Mouse (Mus musculus) neural tube, embryonic 12.5 days (tissue): ENCODE data around the gene Alox5. TPM values are rescaled to one million over a fixed set of nuclear protein-coding genes. Genes with fewer than 3 reads are reported as not detected.

Experiments
- ATAC-seq: fragments of 200-750 bp; cut with Nextera tagmentation; 2 replicates; pipeline ENCODE4 v1.8.0; 2017; ENCODE audit warnings: low read depth, mild to moderate bottlenecking, moderate TSS enrichment, moderate library complexity; ENCODE audit not compliant: low FRiP score
- H3K27ac ChIP-seq: fragments of 300-500 bp; sonication (generic); 2 replicates; pipeline ENCODE4 v1.5.1; 2016
- H3K27me3 ChIP-seq: fragments of 300-500 bp; sonication (generic); replicated peaks from 2 replicates; pipeline ENCODE4 v1.6.1; 2016; ENCODE audit warnings: mild to moderate bottlenecking
- H3K36me3 ChIP-seq: fragments of 300-500 bp; sonication (generic); 2 replicates; pipeline ENCODE4 v1.6.1; 2016; ENCODE audit warnings: mild to moderate bottlenecking
- H3K4me1 ChIP-seq: fragments of 300-500 bp; sonication (generic); 2 replicates; pipeline ENCODE4 v1.6.1; 2016
- H3K4me2 ChIP-seq: fragments of 300-500 bp; sonication (generic); replicated peaks from 2 replicates; pipeline ENCODE4 v1.6.1; 2016; ENCODE audit warnings: mild to moderate bottlenecking
- H3K4me3 ChIP-seq: fragments of 300-500 bp; sonication (generic); 2 replicates; pipeline ENCODE4 v1.5.1; 2016
- H3K9ac ChIP-seq: fragments of 300-500 bp; sonication (generic); 2 replicates; pipeline ENCODE4 v1.6.1; 2016; ENCODE audit warnings: mild to moderate bottlenecking
- H3K9me3 ChIP-seq: fragments of 300-500 bp; sonication (generic); 2 replicates; pipeline ENCODE4 v1.6.1; 2016; ENCODE audit warnings: mild to moderate bottlenecking
- WGBS: fragments of 180-500 bp; shearing (Covaris S2); methylation state at CpG from one replicate; pipeline ENCODE4 v1.1.7; 2016; 5-methylcytosine and 5-hydroxymethylcytosine counted together
- polyA plus RNA-seq: library from polyadenylated mRNA; unstranded; fragments of >200 nt; fragmentation: Nextera tagmentation; extraction: Ambion mirVana; gene quantifications from 2 replicates; pipeline ENCODE4 v1.2.1, GENCODE M21; 2016

Gene Alox5
- polyA plus RNA-seq, 1 experiment from 2014 or later, result 0.71 TPM

GRCm38 (mm10) chr6:116440849-116441248 lies 20.1 kb downstream of the Alox5 start:
- WGBS, result 92% methylated on average over 4 of the region's 4 CpGs
- no peaks in the 10 kb centered on the region for H3K4me1 ChIP-seq
- no peak overlapping the region for H3K9ac ChIP-seq
- no peaks in the 10 kb centered on the region for H3K9me3 ChIP-seq
- H3K4me3 ChIP-seq, result no peak overlapping the region
- no peaks in the 10 kb centered on the region for H3K36me3 ChIP-seq
- no peak for ATAC-seq
- H3K27ac ChIP-seq, result no peak overlapping the region
- H3K4me2 ChIP-seq, result no peak overlapping the region
- H3K27me3 ChIP-seq, result no peaks in the 10 kb centered on the region

GRCm38 (mm10) chr6:116440447-116440846 lies 20.5 kb downstream of the Alox5 start:
- 81% methylated on average over 4 of the region's 4 CpGs for WGBS
- H3K36me3 ChIP-seq, result no peaks in the 10 kb centered on the region

GRCm38 (mm10) chr6:116439531-116439930 lies 21.4 kb downstream of the Alox5 start:
- no peak overlapping the region for H3K4me2 ChIP-seq
- no peaks in the 10 kb centered on the region for H3K36me3 ChIP-seq
- no peak for ATAC-seq
- H3K27ac ChIP-seq, result no peak overlapping the region
- H3K9ac ChIP-seq, result no peak overlapping the region
- no peaks in the 10 kb centered on the region for H3K27me3 ChIP-seq
- no peak overlapping the region for H3K4me3 ChIP-seq
- H3K9me3 ChIP-seq, result no peaks in the 10 kb centered on the region
- 89% methylated on average over 6 of the region's 6 CpGs for WGBS
- no peaks in the 10 kb centered on the region for H3K4me1 ChIP-seq

More at GRCm38 (mm10) chr6:116440447-116440846, 20.5 kb downstream of the Alox5 start:
- no peak overlapping the region for H3K27ac ChIP-seq
- no peak overlapping the region for H3K4me3 ChIP-seq
- no peak for ATAC-seq
- H3K9me3 ChIP-seq, result no peaks in the 10 kb centered on the region
- no peak overlapping the region for H3K9ac ChIP-seq
- H3K27me3 ChIP-seq, result no peaks in the 10 kb centered on the region
- H3K4me2 ChIP-seq, result no peak overlapping the region
- H3K4me1 ChIP-seq, result no peaks in the 10 kb centered on the region

- Histone ChIP-seq H3K4me1 (no peaks in the 10 kb centered on the region), H3K4me3 (no peak overlapping the region), H3K36me3 (no peaks in the 10 kb centered on the region), H3K9me3 (no peaks in the 10 kb centered on the region), H3K9ac (no peak overlapping the region), H3K27me3 (no peaks in the 10 kb centered on the region), H3K4me2 (no peak overlapping the region), H3K27ac (no peak overlapping the region)
- 82% methylated on average over 6 of the region's 6 CpGs for WGBS
- ATAC-seq, result no peak
Measured at GRCm38 (mm10) chr6:116438864-116439263, 22.1 kb downstream of the Alox5 start.

- no peak for ATAC-seq
- H3K27me3 ChIP-seq, result no peaks in the 10 kb centered on the region
- 67% methylated on average over 5 of the region's 5 CpGs for WGBS
- no peak overlapping the region for H3K4me2 ChIP-seq
- no peak overlapping the region for H3K4me3 ChIP-seq
- H3K27ac ChIP-seq, result no peak overlapping the region
- H3K4me1 ChIP-seq, result no peaks in the 10 kb centered on the region
- H3K9ac ChIP-seq, result no peak overlapping the region
- H3K9me3 ChIP-seq, result 0 out of 2 replicates have a peak, but pooled peaks cover 6% of the 10 kb centered on the region
- no peaks in the 10 kb centered on the region for H3K36me3 ChIP-seq
Measured at GRCm38 (mm10) chr6:116428282-116428681, 32.7 kb downstream of the Alox5 start.

GRCm38 (mm10) chr6:116427552-116427951 lies 33.4 kb downstream of the Alox5 start:
- H3K4me2 ChIP-seq, result no peak overlapping the region
- H3K4me3 ChIP-seq, result no peak overlapping the region
- 0 out of 2 replicates have a peak, but pooled peaks cover 6% of the 10 kb centered on the region for H3K9me3 ChIP-seq
- H3K36me3 ChIP-seq, result no peaks in the 10 kb centered on the region
- H3K27me3 ChIP-seq, result no peaks in the 10 kb centered on the region
- 88% methylated on average over 3 of the region's 3 CpGs for WGBS
- no peaks in the 10 kb centered on the region for H3K4me1 ChIP-seq
- no peak overlapping the region for H3K27ac ChIP-seq
- no peak for ATAC-seq
- no peak overlapping the region for H3K9ac ChIP-seq

GRCm38 (mm10) chr6:116423664-116424063 lies 37.3 kb downstream of the Alox5 start:
- H3K27ac ChIP-seq, result no peak overlapping the region
- 61% methylated on average over 2 of the region's 2 CpGs for WGBS
- no peaks in the 10 kb centered on the region for H3K27me3 ChIP-seq
- no peak overlapping the region for H3K4me3 ChIP-seq
- no peaks in the 10 kb centered on the region for H3K4me1 ChIP-seq
- no peaks in the 10 kb centered on the region for H3K9me3 ChIP-seq
- no peaks in the 10 kb centered on the region for H3K36me3 ChIP-seq
- ATAC-seq, result no peak
- H3K4me2 ChIP-seq, result no peak overlapping the region
- no peak overlapping the region for H3K9ac ChIP-seq

GRCm38 (mm10) chr6:116422991-116423390 lies 38.0 kb downstream of the Alox5 start:
- H3K9me3 ChIP-seq, result no peaks in the 10 kb centered on the region
- no peak overlapping the region for H3K9ac ChIP-seq
- no peak for ATAC-seq
- no peaks in the 10 kb centered on the region for H3K27me3 ChIP-seq
- H3K27ac ChIP-seq, result no peak overlapping the region
- H3K4me1 ChIP-seq, result 0 out of 2 replicates have a peak, but pooled peaks cover 3% of the 10 kb centered on the region
- WGBS, result 90% methylated on average over 7 of the region's 7 CpGs
- H3K4me3 ChIP-seq, result no peak overlapping the region
- H3K36me3 ChIP-seq, result no peaks in the 10 kb centered on the region
- no peak overlapping the region for H3K4me2 ChIP-seq

GRCm38 (mm10) chr6:116420271-116420670 lies 40.7 kb downstream of the Alox5 start:
- no peaks in the 10 kb centered on the region for H3K9me3 ChIP-seq
- H3K4me2 ChIP-seq, result no peak overlapping the region
- ATAC-seq, result no peak
- H3K36me3 ChIP-seq, result no peaks in the 10 kb centered on the region
- H3K4me3 ChIP-seq, result no peak overlapping the region
- no peak overlapping the region for H3K27ac ChIP-seq
- H3K4me1 ChIP-seq, result 0 out of 2 replicates have a peak, but pooled peaks cover 3% of the 10 kb centered on the region
- H3K9ac ChIP-seq, result no peak overlapping the region
- H3K27me3 ChIP-seq, result no peaks in the 10 kb centered on the region
- WGBS, result 89% methylated on average over 10 of the region's 10 CpGs

GRCm38 (mm10) chr6:116419699-116420098 lies 41.3 kb downstream of the Alox5 start:
- no peak overlapping the region for H3K4me3 ChIP-seq
- no peaks in the 10 kb centered on the region for H3K36me3 ChIP-seq
- WGBS, result 72% methylated on average over 6 of the region's 6 CpGs
- no peak overlapping the region for H3K4me2 ChIP-seq
- H3K9ac ChIP-seq, result no peak overlapping the region
- 0 out of 2 replicates have a peak, but pooled peaks cover 3% of the 10 kb centered on the region for H3K4me1 ChIP-seq
- no peaks in the 10 kb centered on the region for H3K27me3 ChIP-seq
- H3K27ac ChIP-seq, result no peak overlapping the region
- ATAC-seq, result no peak
- no peaks in the 10 kb centered on the region for H3K9me3 ChIP-seq

- 68% methylated on average over 1 of the region's 1 CpGs for WGBS
- 0 out of 2 replicates have a peak, but pooled peaks cover 3% of the 10 kb centered on the region for H3K4me1 ChIP-seq
- H3K27me3 ChIP-seq, result no peaks in the 10 kb centered on the region
- H3K9me3 ChIP-seq, result no peaks in the 10 kb centered on the region
- ATAC-seq, result no peak
- H3K27ac ChIP-seq, result no peak overlapping the region
- H3K4me2 ChIP-seq, result no peak overlapping the region
- no peak overlapping the region for H3K9ac ChIP-seq
- no peaks in the 10 kb centered on the region for H3K36me3 ChIP-seq
- no peak overlapping the region for H3K4me3 ChIP-seq
Measured at GRCm38 (mm10) chr6:116418487-116418886, 42.5 kb downstream of the Alox5 start.

- Histone ChIP-seq H3K27ac (no peak overlapping the region), H3K4me1 (0 out of 2 replicates have a peak, but pooled peaks cover 3% of the 10 kb centered on the region), H3K36me3 (no peaks in the 10 kb centered on the region; the same call in 1 of the 2 replicates), H3K4me3 (no peak overlapping the region), H3K9ac (no peak overlapping the region), H3K9me3 (no peaks in the 10 kb centered on the region), H3K27me3 (no peaks in the 10 kb centered on the region), H3K4me2 (no peak overlapping the region)
- no peak for ATAC-seq
- 66% methylated on average over 6 of the region's 6 CpGs for WGBS
Measured at GRCm38 (mm10) chr6:116417518-116418315, 43.3 kb downstream of the Alox5 start.
